Mouse (Mus musculus) natural killer cell, adult 2 months (primary cell): ENCODE data around the gene Vmn1r18.
"Not testable (repeated sequence)": the region's sequence is repeated elsewhere in the genome, so short reads cannot be mapped to it uniquely, and the experiment has no call there.

ENCODE experiments used
- DNase-seq, 2 experiments: peaks; one replicate each; pipeline ENCODE4 v3.0.0; 2022; ENCODE audit warnings: low spot score in 2 of 2

Gene Vmn1r18

DNA sequence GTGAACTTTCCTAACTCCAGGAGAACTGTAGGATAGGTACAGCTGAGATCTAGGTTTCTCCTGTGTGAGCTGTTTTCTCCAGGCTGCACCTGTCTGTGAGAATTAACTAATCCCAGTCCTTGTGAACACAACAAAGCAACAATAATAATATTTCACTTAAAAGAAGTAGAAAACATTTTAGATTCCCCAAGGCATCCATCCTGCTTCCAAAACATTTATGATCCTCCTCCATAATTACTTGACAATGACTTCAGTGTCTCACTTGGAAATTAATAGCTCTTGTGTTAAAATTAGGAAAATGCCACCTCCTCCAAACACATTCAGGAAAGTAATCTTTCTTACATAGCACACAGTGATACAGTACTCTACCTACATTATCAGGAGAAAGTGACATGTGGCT lies at the start of gene Vmn1r18:
TSS of gene Vmn1r18 (minus strand) at position 101 of the 400 bp plus-strand sequence.
- DNase-seq, result no peak

DNA sequence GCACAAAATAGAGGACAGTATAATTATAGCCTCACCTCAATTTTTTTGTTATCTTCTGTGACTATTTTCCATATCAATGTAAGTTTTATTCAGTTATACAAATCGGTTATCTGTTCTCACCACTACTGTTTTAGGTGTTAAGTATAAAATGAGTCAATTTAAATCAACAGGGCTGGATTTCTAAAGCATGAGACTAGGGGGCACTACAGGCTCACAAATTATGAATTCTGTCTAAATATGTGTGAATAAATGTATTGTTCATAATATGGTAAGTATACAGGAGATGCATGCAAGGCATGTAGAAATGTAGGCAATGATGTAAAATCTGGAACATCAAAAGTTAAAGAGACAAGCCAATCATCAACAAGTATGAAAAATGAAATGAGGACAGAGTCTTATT lies 35.6 kb upstream of the Vmn1r18 start:
- DNase-seq, result no peak

DNA sequence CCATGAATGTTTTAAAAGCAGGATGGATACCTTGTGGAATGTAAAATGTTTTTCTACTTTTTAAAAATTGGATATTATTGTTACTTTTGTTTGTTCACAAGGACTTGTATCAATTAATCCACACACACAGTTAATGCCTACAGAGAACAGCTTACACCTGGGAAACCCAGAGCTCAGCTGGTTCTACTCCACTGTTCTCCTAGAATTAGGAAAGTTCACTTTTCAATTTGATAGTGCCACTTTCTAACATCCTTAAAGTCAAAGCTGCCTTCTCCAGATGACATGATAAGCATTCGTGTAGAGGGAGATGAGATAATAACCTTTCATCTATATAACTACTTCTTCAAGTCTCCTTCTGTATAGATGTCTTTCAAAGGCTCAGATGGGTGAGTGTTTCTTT lies 33.0 kb upstream of the Vmn1r18 start, which contains the start of gene Vmn1r20:
TSS of gene Vmn1r20 (plus strand) at position 301 of the 400 bp plus-strand sequence.
- no peak for DNase-seq

DNA sequence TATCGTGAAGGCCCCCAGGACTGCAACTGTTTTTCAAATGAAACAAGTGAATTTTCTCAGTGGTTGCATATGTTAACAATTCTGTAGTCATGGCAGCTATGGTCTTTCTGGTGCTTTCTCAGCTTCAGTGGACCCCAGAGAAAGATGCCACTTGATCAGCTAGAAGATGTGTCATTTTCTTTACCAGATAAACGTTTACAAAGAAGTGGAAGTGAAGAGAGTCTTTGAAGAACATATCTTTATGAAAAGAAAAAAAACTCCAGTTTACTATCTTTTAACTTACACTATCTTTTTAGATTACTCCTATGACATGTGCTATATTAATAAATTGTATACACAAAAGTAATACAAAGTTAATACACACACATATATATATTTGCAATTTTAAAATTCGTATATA lies 7.9 kb upstream of the Vmn1r18 start, which contains the start of gene Vmn1r19:
TSS of gene Vmn1r19 (plus strand) at position 301 of the 400 bp plus-strand sequence.
- not testable (repeated sequence) for DNase-seq

DNA sequence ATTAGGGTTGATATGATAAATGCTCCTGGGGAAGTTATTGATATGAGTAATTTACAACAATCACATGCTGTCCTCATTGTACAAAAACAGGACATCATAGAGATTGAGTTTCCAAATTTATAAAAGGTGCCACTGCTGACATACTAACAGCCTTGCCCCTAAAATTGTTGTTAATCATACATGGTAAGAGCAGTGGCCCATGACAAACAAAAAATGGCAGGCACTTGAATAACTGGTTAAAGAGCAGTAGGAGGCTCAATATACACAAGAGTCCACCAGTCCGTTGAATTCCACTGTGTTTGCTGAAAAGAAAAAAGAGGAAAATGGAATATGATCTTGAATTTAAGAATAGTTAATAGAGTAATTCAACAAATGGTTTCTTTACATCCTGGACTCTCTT lies 28.1 kb downstream of the Vmn1r18 start:
- DNase-seq, result no peak

DNA sequence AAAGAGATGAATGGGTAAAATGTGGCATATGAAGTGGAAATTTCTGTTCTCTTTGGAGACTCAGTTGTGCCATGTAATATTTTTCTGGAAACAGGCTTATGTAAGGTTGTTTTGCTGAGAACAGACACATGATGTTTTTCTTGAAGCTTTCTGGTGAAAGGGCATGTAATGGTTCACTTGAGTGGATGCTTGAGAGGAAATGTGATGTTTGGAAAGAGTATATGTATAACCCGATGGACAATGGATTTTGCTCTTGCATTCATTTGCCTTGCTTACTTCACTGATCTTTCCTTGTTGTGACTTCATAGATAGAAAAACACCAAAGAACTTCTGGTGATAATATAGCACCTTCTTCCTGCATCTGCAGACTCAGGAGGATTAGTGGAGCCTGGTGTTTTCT lies 29.7 kb downstream of the Vmn1r18 start:
- DNase-seq, result not testable (repeated sequence)

DNA sequence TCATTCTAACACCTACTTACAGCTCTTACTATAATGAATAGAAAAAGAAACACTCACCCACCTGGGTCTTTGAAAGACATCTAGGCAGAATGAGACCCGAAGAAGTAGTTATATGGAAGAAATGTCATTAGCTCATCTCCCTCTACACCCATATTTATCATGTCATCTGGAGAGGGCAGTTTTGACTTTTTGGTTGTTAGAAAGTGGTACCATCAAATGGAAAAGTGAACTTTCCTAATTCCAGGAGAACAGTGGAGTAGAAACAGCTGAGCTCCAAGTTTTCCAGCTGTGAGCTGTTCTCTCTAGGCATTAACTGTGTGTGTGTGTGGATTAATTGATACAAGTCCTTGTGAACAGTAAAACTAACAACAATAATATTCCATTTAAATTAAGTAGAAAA lies 32.0 kb downstream of the Vmn1r18 start, which contains the start of gene Vmn1r17:
TSS of gene Vmn1r17 (minus strand) at position 101 of the 400 bp plus-strand sequence.
- no peak for DNase-seq

DNA sequence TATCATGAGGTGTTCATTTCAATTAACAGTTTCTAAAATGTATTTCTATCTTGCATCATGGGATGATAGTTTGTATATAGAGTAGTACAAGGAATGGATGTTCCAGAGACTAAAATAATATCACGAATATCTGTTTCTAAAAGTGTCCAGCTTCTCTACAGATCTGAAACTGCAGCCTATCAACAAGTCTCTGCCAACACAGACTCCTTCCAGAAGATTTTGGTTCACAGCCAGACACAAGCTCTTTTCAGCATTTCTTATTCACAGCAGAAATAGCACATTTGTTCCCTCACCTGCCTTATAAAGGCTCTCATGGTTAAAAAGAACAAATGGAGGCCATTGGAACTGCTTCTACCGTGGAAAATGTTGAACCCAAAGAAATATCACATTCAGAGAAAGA lies 38.7 kb downstream of the Vmn1r18 start:
- no peak for DNase-seq

DNA sequence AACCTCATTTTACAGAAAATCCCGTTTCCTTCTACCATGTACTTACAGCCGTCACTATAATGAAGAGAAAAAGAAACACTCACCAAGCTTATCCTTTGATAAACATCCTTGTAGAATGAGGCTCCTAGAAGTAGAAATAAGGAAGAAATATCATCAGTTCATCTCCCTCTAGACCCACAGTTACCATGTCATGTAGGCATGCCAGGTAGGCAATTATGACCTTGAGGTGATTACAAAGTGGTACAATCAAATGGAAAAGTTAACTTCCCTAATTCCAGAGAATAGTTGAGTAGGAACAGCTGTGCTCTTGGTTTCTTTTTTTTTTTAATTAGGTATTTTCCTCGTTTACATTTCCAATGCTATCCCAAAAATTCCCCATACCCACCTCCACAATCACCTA lies 66.2 kb downstream of the Vmn1r18 start, which contains the start of gene Vmn1r16:
TSS of gene Vmn1r16 (minus strand) at position 101 of the 400 bp plus-strand sequence.
- DNase-seq, result no peak
